Mouse (Mus musculus) bone marrow, adult 2 months (tissue): ENCODE results near the gene Tmem72.

ENCODE experiments used
- CTCF ChIP-seq: fragments of 200-500 bp; IDR thresholded peaks from 2 replicates; pipeline ENCODE4 v1.5.1; 2011; ENCODE audit warnings: low read length, control low read depth; ENCODE audit not compliant: control insufficient read depth, insufficient read depth
- POLR2A ChIP-seq: fragments of 200-500 bp; IDR thresholded peaks from 2 replicates; pipeline ENCODE4 v1.6.1; 2011; ENCODE audit warnings: low read depth, mild to moderate bottlenecking, control low read depth, low read length, borderline replicate concordance; ENCODE audit not compliant: control insufficient read depth

GRCm38 (mm10) chr6:116697413-116697812 is 19.3 kb downstream of the Tmem72 start:
- TF ChIP-seq CTCF (peak; percentile 83), POLR2A (no peak)
